Mouse (Mus musculus) C2C12 (cell line): ENCODE data around the gene Rbm10.

Experiments used
- CTCF ChIP-seq: IDR thresholded peaks from one replicate; pipeline ENCODE4 v1.5.1; 2011; ENCODE audit not compliant: control insufficient read depth, insufficient read depth, insufficient read length
- USF1 ChIP-seq: IDR thresholded peaks from one replicate; pipeline ENCODE4 v1.6.1; 2011; ENCODE audit warnings: low read depth, mild to moderate bottlenecking, control low read depth, moderate library complexity

GRCm38 (mm10) chrX:20608500-20608899, 8.8 kb upstream of the Rbm10 start:
- no peak for TF ChIP-seq USF1
- TF ChIP-seq CTCF: no peak
